In genomic region chr14:62664976-62665673, GRCm38 (mm10) we compare ENCODE assay signal across 15 mouse cellular contexts. TPM values are rescaled to one million over a fixed set of nuclear protein-coding genes. Genes with fewer than 3 reads are reported as not detected.
DNase-seq lines count a peak whose midpoint lies in the region; ATAC-seq lines count a peak whose summit lies in the region.
"Had no signal": no experiment of that assay in that cellular context is flagged by ENCODE, and none has a peak within 500 bp of the region (broad histone marks: within the 10 kb centered on the region; RNA-seq: fewer than 3 reads in every experiment).

No protein-coding gene starts in this region.

- peak; percentile 82 to 84 for ATAC-seq in hematopoietic stem cell, adult 5-6 weeks (replicated peaks in 1 of 2; ENCODE audit: insufficient read depth in 1 of 2, low FRiP score in 2 of 2, low TSS enrichment in 1 of 2, low read depth in 1 of 2, poor library complexity in 2 of 2, severe bottlenecking in 2 of 2)
- ATAC-seq: hindbrain, embryonic 16.5 days; midbrain, embryonic 15.5 days had no signal

- intact Hi-C loops in left cerebral cortex, postnatal 10 days (cut with DNase I): no loop called here

- DNase-seq in adrenal gland, postnatal 36 days: peak; percentile 8 to 25
- no peak for DNase-seq in adrenal gland, adult 8-10 months
- peak; percentile 3 for DNase-seq in ovary, postnatal 36 days (ENCODE audit: low spot score)
- DNase-seq in ovary, adult 18-20 months (ENCODE audit: low spot score): no peak
- DNase-seq in retina, embryonic 14.5 days (ENCODE audit: low spot score): no peak
- no peak for DNase-seq in left cerebral cortex, postnatal 10 days (ENCODE audit: extremely low spot score in 1 of 2, low spot score in 2 of 2)
- DNase-seq in layer of hippocampus, adult 18-20 months (ENCODE audit: low spot score in 2 of 2): no peak
- DNase-seq: cerebellum, adult 9-10 months; kidney, adult 18-20 months; liver had no signal

RNA-seq across cellular contexts. Expression of gene Serpine3, which starts 1.7 kb away (rescaled TPM):
- total RNA-seq in adrenal gland, postnatal 36 days (2021): not detected
- total RNA-seq in adrenal gland, adult 8-10 months (2022): not detected
- total RNA-seq in hematopoietic stem cell, adult 5-6 weeks (2017): not detected in 2 replicates
- not detected for total RNA-seq in left cerebral cortex, postnatal 10 days (2021)
- total RNA-seq in layer of hippocampus, adult 18-20 months (2021): not detected
- total RNA-seq: gastrocnemius, postnatal 4 days; layer of hippocampus, adult 8-10 months had no signal

Comparison
In these comparisons a context has a peak if more than half of its experiments do, and no peak if none do; other contexts are left out.
1. DNase-seq: peak in adrenal gland, postnatal 36 days (2 of 2) and ovary, postnatal 36 days (single experiment); none in adrenal gland, adult 8-10 months (single experiment), ovary, adult 18-20 months (single experiment), retina, embryonic 14.5 days (single experiment), left cerebral cortex, postnatal 10 days (0 of 2) and layer of hippocampus, adult 18-20 months (0 of 2).